Mouse (Mus musculus): ENCODE data around the gene Alb.
A peak's percentile ranks its signal among the peaks of the same experiment; 100 is the strongest.

The Alb gene

GRCm38 (mm10) chr5:90460619-90461018 lies at the start of gene Alb:
Alb (plus strand) TSS chr5:90460897.
- TF ChIP-seq GATA4 (IDR thresholded peaks at IDR 0.05; ENCODE audit: insufficient replicate concordance, low read length): no peak

GRCm38 (mm10) chr5:90414142-90414924 lies 46.4 kb upstream of the Alb start:
- TF ChIP-seq GATA4 (IDR thresholded peaks at IDR 0.05; ENCODE audit: insufficient replicate concordance, low read length): no peak

- no peak for TF ChIP-seq GATA4 (IDR thresholded peaks at IDR 0.05; ENCODE audit: insufficient replicate concordance, low read length)
These were observed 45.8 kb upstream of the Alb start for GRCm38 (mm10) chr5:90414925-90415295.

- peak; percentile 86 for TF ChIP-seq GATA4 (IDR thresholded peaks at IDR 0.05; ENCODE audit: insufficient replicate concordance, low read length)
These were observed 36.1 kb upstream of the Alb start for GRCm38 (mm10) chr5:90424625-90425024.

- no peak for TF ChIP-seq GATA4 (IDR thresholded peaks at IDR 0.05; ENCODE audit: insufficient replicate concordance, low read length)
These were observed 35.5 kb upstream of the Alb start for GRCm38 (mm10) chr5:90425191-90425590.

GRCm38 (mm10) chr5:90431053-90431452 lies 29.6 kb upstream of the Alb start:
- TF ChIP-seq GATA4 (IDR thresholded peaks at IDR 0.05; ENCODE audit: insufficient replicate concordance, low read length): 0 out of 2 replicates have a peak, but pooled peaks have one; percentile 17

- peak; percentile 87 for TF ChIP-seq GATA4 (IDR thresholded peaks at IDR 0.05; ENCODE audit: insufficient replicate concordance, low read length)
These were observed 21.5 kb upstream of the Alb start for GRCm38 (mm10) chr5:90439157-90439556.

GRCm38 (mm10) chr5:90447577-90447976 lies 13.1 kb upstream of the Alb start:
- TF ChIP-seq GATA4 (IDR thresholded peaks at IDR 0.05; ENCODE audit: insufficient replicate concordance, low read length): no peak

GRCm38 (mm10) chr5:90449961-90450360 lies 10.7 kb upstream of the Alb start:
- peak; percentile 51; the same call in 1 of the 2 replicates for TF ChIP-seq GATA4 (IDR thresholded peaks at IDR 0.05; ENCODE audit: insufficient replicate concordance, low read length)

DNA sequence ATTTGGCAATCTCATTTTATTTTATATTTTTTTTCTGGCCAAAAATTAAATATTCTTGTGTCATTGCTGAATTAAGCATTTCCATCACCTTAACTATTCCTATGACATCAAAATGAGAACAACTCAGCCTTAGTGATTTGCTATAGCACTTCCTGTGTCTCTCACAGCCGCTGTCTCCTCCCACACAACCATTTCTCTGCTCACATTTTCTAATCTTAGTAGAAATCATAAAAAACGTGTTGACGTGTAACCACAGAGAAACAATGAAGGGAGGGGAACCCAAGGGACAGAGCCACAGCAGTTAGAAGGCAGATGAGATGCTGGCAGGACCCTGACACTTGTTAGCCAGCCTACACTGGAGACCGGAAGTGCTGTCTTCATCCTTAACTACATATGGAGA lies 8.0 kb upstream of the Alb start:
- TF ChIP-seq GATA4 (IDR thresholded peaks at IDR 0.05; ENCODE audit: insufficient replicate concordance, low read length): no peak

- no peak for TF ChIP-seq GATA4 (IDR thresholded peaks at IDR 0.05; ENCODE audit: insufficient replicate concordance, low read length)
These were observed 3.5 kb upstream of the Alb start for GRCm38 (mm10) chr5:90457241-90457640.

GRCm38 (mm10) chr5:90458727-90459126 lies 2.0 kb upstream of the Alb start:
- no peak for TF ChIP-seq GATA4 (IDR thresholded peaks at IDR 0.05; ENCODE audit: insufficient replicate concordance, low read length)

DNA sequence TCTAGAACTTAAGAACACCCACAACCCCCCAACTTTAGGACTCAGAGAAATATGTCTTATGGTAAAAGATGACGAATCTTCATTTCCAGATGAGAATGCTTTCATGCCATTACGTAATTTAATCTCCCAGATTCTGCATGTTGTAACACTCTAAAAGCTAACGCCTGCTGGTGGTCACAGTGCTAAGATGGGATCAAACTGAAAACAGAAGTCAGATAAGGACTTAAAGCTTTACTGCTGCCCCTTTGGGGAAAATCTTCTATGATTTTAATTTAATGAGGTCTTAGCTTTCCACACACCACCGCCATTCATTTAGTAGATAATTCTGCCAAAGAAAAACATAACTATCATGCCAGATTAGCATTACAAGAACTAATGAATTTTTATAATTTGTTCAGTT lies 6.1 kb downstream of the Alb start:
- TF ChIP-seq GATA4 (IDR thresholded peaks at IDR 0.05; ENCODE audit: insufficient replicate concordance, low read length): no peak

GRCm38 (mm10) chr5:90467245-90467644 lies 6.5 kb downstream of the Alb start:
- TF ChIP-seq GATA4 (IDR thresholded peaks at IDR 0.05; ENCODE audit: insufficient replicate concordance, low read length): no peak

- no peak for TF ChIP-seq GATA4 (IDR thresholded peaks at IDR 0.05; ENCODE audit: insufficient replicate concordance, low read length)
These were observed 10.1 kb downstream of the Alb start for GRCm38 (mm10) chr5:90470836-90471235.

GRCm38 (mm10) chr5:90473902-90474301 lies 13.2 kb downstream of the Alb start:
- TF ChIP-seq GATA4 (IDR thresholded peaks at IDR 0.05; ENCODE audit: insufficient replicate concordance, low read length): no peak

DNA sequence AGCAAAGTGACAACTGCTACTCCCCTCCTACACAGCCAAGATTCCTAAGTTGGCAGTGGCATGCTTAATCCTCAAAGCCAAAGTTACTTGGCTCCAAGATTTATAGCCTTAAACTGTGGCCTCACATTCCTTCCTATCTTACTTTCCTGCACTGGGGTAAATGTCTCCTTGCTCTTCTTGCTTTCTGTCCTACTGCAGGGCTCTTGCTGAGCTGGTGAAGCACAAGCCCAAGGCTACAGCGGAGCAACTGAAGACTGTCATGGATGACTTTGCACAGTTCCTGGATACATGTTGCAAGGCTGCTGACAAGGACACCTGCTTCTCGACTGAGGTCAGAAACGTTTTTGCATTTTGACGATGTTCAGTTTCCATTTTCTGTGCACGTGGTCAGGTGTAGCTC lies 13.7 kb downstream of the Alb start:
- no peak for TF ChIP-seq GATA4 (IDR thresholded peaks at IDR 0.05; ENCODE audit: insufficient replicate concordance, low read length)
